Mouse (Mus musculus): Measurements from ENCODE around the gene A930018P22Rik.

DNA sequence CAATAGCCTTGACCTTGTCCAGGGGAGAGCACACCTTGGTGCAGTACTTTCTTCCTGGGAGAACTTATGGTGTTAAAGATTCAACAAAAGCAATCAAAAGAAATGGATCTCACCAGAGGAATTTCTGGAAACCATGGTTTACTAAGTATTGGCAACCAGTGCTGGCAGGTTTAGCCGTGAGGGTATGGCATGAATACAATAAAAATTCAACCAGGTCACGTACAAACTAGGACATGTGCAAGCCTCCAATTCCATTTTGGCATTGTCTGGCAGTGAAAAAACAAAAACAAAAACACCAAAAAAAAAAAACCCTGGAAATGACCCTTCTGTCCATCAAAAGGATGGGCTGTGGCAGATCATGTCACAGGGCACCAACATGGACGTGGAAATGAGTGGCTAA is 31.3 kb downstream of the A930018P22Rik start:
- no peak for TF ChIP-seq CTCF (IDR thresholded peaks at IDR 0.05; ENCODE audit: extremely low read depth, insufficient read length, insufficient replicate concordance, low read depth, low read length)
- TF ChIP-seq POLR2A (IDR thresholded peaks at IDR 0.05; ENCODE audit: low read depth, low read length), result no peak
